Mouse (Mus musculus) heart, postnatal 0 days (tissue): ENCODE results near the gene Pip5kl1. TPM values are rescaled to one million over a fixed set of nuclear protein-coding genes. Genes with fewer than 3 reads are reported as not detected.

Experiments used
- ATAC-seq: fragments of 200-750 bp; cut with Nextera tagmentation; 2 replicates; pipeline ENCODE4 v1.8.0; 2017; ENCODE audit warnings: low read depth, moderate number of reproducible peaks, moderate library complexity; ENCODE audit not compliant: insufficient read depth
- DNase-seq: peaks from one replicate; pipeline ENCODE4 v3.0.0-alpha.2; 2016; ENCODE audit warnings: low spot score
- H3K27ac ChIP-seq: fragments of 300-500 bp; sonication (generic); 2 replicates; pipeline ENCODE4 v1.5.1; 2014; ENCODE audit warnings: low read depth, mild to moderate bottlenecking
- H3K27me3 ChIP-seq: fragments of 300-500 bp; sonication (generic); 2 replicates; pipeline ENCODE4 v1.6.1; 2014; ENCODE audit warnings: low read length, mixed read lengths; ENCODE audit not compliant: control insufficient read depth, insufficient read depth
- H3K36me3 ChIP-seq: fragments of 300-500 bp; sonication (generic); replicated peaks from 2 replicates; pipeline ENCODE4 v1.6.1; 2014; ENCODE audit warnings: low read length, mixed read lengths; ENCODE audit not compliant: control insufficient read depth, insufficient read depth
- H3K4me1 ChIP-seq: fragments of 300-500 bp; sonication (generic); 2 replicates; pipeline ENCODE4 v1.6.1; 2014; ENCODE audit warnings: antibody characterized with exemption; ENCODE audit not compliant: control insufficient read depth, insufficient read depth
- H3K4me2 ChIP-seq: fragments of 300-500 bp; sonication (generic); 2 replicates; pipeline ENCODE4 v1.6.1; 2014; ENCODE audit warnings: low read depth, mild to moderate bottlenecking, low read length, moderate library complexity
- H3K4me3 ChIP-seq: fragments of 300-500 bp; sonication (generic); 2 replicates; pipeline ENCODE4 v1.5.1; 2014; ENCODE audit warnings: low read depth, low read length
- H3K9ac ChIP-seq: fragments of 300-500 bp; sonication (generic); replicated peaks from 2 replicates; pipeline ENCODE4 v1.6.1; 2014; ENCODE audit warnings: low read depth, low read length, mixed read lengths
- H3K9me3 ChIP-seq: fragments of 300-500 bp; sonication (generic); replicated peaks from 2 replicates; pipeline ENCODE4 v1.6.1; 2016; ENCODE audit warnings: low read length; ENCODE audit not compliant: control insufficient read depth
- CTCF ChIP-seq: IDR thresholded peaks from 2 replicates; pipeline ENCODE4 v1.5.1; 2016; ENCODE audit warnings: antibody characterized with exemption, control low read depth, low read depth
- EP300 ChIP-seq: IDR thresholded peaks from 2 replicates; pipeline ENCODE4 v1.6.1; 2016; ENCODE audit warnings: antibody characterized with exemption, low read depth
- WGBS: fragments of 180-500 bp; shearing (Covaris S2); extraction: QIAGEN DNeasy Blood & Tissue Kit; methylation state at CpG from one replicate; pipeline ENCODE4 v1.1.7; 2014; 5-methylcytosine and 5-hydroxymethylcytosine counted together
- polyA plus RNA-seq: library from polyadenylated mRNA; unstranded; fragments of >200 nt; fragmentation: Nextera tagmentation; extraction: Ambion mirVana; gene quantifications from 2 replicates; pipeline ENCODE4 v1.2.1, GENCODE M21; 2015
- total RNA-seq: library from RNA; depleted of rRNA; stranded (reverse); fragments of >200 nt; gene quantifications from 2 replicates; pipeline ENCODE4 v1.2.3, GENCODE M21; 2014; ENCODE audit warnings: low replicate concordance

Gene Pip5kl1
- total and polyA plus RNA-seq, 2 experiments from 2014 or later, result not detected

DNA sequence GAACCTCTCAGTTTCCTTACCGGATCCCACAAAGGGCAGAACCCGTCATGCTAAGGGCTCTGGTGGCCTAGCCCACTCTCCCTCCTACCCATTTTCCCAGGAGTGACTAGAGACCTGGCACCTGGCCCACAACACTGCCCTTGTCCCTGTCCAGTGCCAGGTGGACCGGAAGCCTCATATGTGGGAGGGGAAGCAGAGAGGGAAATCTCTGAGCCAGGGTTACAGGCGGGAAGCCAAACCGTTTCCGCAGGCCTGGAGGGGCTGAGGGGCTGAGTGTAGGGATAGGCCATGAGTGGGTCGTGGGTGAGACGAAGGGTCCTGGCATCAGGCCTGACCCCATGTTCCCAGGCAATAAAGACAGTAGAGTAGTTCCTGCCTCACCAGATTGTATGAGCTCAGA, 23.9 kb downstream of the Pip5kl1 start:
- Histone ChIP-seq H3K36me3 (peaks cover 48% of the 10 kb centered on the region), H3K9ac (no peak overlapping the region), H3K4me1 (peaks cover 9% of the 10 kb centered on the region), H3K4me3 (no peak overlapping the region), H3K27me3 (no peaks in the 10 kb centered on the region), H3K4me2 (no peak overlapping the region), H3K27ac (peak overlapping the region; percentile 17; the same call in 1 of the 2 replicates), H3K9me3 (no peaks in the 10 kb centered on the region)
- TF ChIP-seq CTCF (no peak), EP300 (no peak)
- no peak for DNase-seq
- no peak for ATAC-seq
- WGBS, result 67% methylated on average over 8 of the region's 8 CpGs

DNA sequence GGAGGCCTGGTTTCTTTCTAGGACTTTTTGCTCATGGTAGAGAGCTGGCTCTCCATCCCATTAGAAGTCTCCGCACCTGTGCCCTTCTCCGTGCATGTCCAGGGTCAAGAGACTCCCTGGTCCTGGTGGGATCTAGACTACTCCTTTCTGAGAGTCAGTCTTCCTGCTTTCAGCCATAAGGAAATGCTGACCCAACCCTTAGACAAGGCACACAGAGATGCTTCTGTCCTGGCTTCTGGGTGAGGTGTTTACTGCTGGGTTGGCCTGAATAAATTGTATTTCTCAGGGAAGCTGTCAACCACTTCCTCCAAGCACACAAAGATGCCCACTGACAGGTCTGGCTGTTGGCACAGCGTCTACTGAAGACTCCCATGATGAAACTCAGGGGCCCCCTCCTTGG, 24.8 kb downstream of the Pip5kl1 start, which contains the start of gene St6galnac6:
St6galnac6 (plus strand) TSS at position 301 of the 400 bp plus-strand sequence.
- H3K9ac ChIP-seq, result no peak within 1 kb of the TSS
- peak within 1 kb of the TSS; percentile 17; the same call in 1 of the 2 replicates for H3K27ac ChIP-seq
- no peak for DNase-seq
- H3K36me3 ChIP-seq, result peaks cover 39% of the 10 kb centered on the region
- H3K9me3 ChIP-seq, result no peaks in the 10 kb centered on the region
- WGBS, result 91% methylated on average over 3 of the region's 3 CpGs
- H3K4me1 ChIP-seq, result peaks cover 9% of the 10 kb centered on the region
- no peak within 1 kb of the TSS for H3K4me2 ChIP-seq
- TF ChIP-seq EP300, result no peak
- TF ChIP-seq CTCF, result no peak
- no peak within 1 kb of the TSS for H3K4me3 ChIP-seq
- no peak for ATAC-seq
- H3K27me3 ChIP-seq, result no peaks in the 10 kb centered on the region

DNA sequence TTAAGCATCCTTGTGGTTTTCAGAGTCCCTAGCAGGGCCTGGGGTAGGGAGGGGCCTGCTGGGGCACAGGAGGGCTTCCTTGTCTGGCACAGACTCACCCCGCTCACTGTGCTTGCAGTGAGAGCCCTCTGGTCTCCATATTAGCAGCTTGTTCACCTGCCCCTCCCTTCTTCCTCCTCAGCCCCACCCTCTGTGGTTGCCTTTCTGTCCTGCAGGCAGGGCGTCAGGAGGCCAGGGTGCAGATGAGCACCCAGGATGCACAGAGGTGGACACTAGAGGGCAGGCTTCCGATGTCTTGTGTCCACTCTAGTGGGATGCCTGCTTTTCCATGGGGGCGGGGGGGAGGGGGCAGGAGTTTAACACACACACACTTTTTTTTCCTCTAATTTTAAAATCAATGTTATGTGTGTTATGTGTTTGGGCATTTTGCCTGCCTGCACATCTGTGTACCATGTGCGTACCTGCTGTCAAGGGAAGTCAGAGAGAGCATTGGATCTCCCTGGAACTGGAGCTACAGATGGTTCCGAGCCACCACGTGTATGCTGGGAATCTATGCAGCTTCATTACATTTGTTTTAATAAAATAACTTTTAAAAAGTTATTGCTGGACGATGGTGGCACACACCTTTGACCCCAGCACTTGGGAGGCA, 26.9 kb downstream of the Pip5kl1 start:
- peaks cover 9% of the 10 kb centered on the region for H3K4me1 ChIP-seq
- no peak for TF ChIP-seq EP300
- TF ChIP-seq CTCF, result peak; percentile 47
- no peak overlapping the region for H3K27ac ChIP-seq
- 50% methylated on average over 8 of the region's 8 CpGs for WGBS
- H3K4me2 ChIP-seq, result no peak overlapping the region
- H3K36me3 ChIP-seq, result peaks cover 19% of the 10 kb centered on the region
- no peak overlapping the region for H3K4me3 ChIP-seq
- no peak overlapping the region for H3K9ac ChIP-seq
- ATAC-seq (peak; percentile 40; the same call in 1 of the 2 replicates), DNase-seq (no peak)
- H3K9me3 ChIP-seq, result no peaks in the 10 kb centered on the region
- no peaks in the 10 kb centered on the region for H3K27me3 ChIP-seq

DNA sequence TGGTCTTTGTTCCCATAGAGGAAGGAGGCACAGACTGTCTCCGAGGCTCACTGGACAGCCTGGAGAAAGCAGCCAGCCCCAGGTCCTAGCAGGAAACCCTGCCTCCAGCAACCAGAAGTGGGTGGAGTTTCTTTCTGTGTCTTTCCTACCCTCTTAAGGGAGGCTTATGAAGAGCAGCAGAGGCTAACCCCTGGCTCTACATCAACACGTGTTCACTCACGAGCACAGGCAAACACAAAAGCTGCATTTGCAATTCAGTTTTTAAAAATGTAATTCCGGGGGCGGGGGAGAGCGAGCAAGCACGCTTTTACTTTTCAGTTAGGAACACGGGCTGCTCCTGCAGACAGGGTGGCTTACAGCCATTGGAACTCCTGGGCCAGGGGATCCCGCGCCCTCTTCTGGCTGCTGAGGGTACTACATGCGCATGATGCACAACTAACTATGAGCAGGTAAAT, 28.0 kb downstream of the Pip5kl1 start:
- TF ChIP-seq EP300 (0 out of 2 replicates have a peak, but pooled peaks have one; percentile 28), CTCF (peak; percentile 95)
- peak; percentile 76 for DNase-seq
- ATAC-seq, result peak; percentile 40; the same call in 1 of the 2 replicates
- Histone ChIP-seq H3K4me3 (peak overlapping the region; percentile 34), H3K9me3 (no peaks in the 10 kb centered on the region), H3K4me1 (peaks cover 14% of the 10 kb centered on the region), H3K9ac (no peak overlapping the region), H3K27me3 (no peaks in the 10 kb centered on the region), H3K36me3 (peaks cover 10% of the 10 kb centered on the region), H3K27ac (peak overlapping the region; percentile 56), H3K4me2 (peak overlapping the region; percentile 63)
- 1% methylated on average over 11 of the region's 11 CpGs for WGBS

DNA sequence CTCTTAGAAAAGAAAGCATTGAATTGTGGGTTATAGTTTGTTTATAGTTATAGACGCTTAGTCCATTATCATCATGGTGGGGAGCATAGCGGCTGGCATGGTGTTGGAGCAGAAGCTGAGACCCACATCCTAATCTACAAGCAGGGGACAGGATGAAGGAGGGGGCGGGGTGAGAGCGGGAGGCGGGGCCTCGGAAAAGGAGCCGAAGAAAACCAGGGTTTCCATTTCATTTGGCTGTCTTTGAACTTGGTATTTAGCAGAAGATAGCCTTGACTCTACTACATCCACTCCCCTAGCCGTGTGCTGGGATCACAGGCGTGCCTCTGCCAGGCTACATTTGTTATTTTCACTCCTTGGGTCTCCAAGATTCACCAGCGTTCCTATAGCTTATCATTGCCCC, 30.0 kb downstream of the Pip5kl1 start:
- ATAC-seq (no peak), DNase-seq (no peak)
- Histone ChIP-seq H3K9ac (no peak overlapping the region), H3K27ac (no peak overlapping the region), H3K27me3 (no peaks in the 10 kb centered on the region), H3K4me2 (no peak overlapping the region), H3K4me1 (peaks cover 23% of the 10 kb centered on the region), H3K4me3 (no peak overlapping the region), H3K36me3 (no peaks in the 10 kb centered on the region), H3K9me3 (no peaks in the 10 kb centered on the region)
- WGBS, result 34% methylated on average over 10 of the region's 10 CpGs
- TF ChIP-seq CTCF (no peak), EP300 (no peak)
